ENCODE assay signal across 8 mouse cellular contexts in genomic region chr11:84879772-84880464, GRCm38 (mm10). TPM values are rescaled to one million over a fixed set of nuclear protein-coding genes. Genes with fewer than 3 reads are reported as not detected.
DNase-seq lines count a peak whose midpoint lies in the region; ATAC-seq and TF ChIP-seq lines count a peak whose summit lies in the region.

Gene Myo19, plus strand, starts transcription at chr11:84880148.
Gene Pigw, minus strand, starts transcription at chr11:84880285.

- peak; percentile 99 for ATAC-seq in forebrain, postnatal 0 days
- peak; percentile 75 to 87 for ATAC-seq in hematopoietic stem cell, adult 5-6 weeks (replicated peaks in 1 of 2; ENCODE audit: insufficient read depth in 1 of 2, low FRiP score in 2 of 2, low TSS enrichment in 1 of 2, low read depth in 1 of 2, poor library complexity in 2 of 2, severe bottlenecking in 2 of 2)

- no peaks in the 10 kb centered on the region for H3K4me1 ChIP-seq in cerebellum, adult 2 months (ENCODE audit: control insufficient read depth, insufficient read depth, low read length)
- H3K4me1 ChIP-seq in forebrain, postnatal 0 days (ENCODE audit: insufficient read depth) = peaks cover 5% of the 10 kb centered on the region; the same call in 1 of the 2 replicates

- no peaks in the 10 kb centered on the region for H3K9me3 ChIP-seq in forebrain, postnatal 0 days (ENCODE audit: low read length)

- H3K4me3 ChIP-seq in cerebellum, adult 2 months (replicated peaks; ENCODE audit: insufficient read depth, low read depth, low read length) = peak within 1 kb of the TSS; percentile 66
- H3K4me3 ChIP-seq in forebrain, postnatal 0 days (ENCODE audit: low read depth, low read length) = peak within 1 kb of the TSS; percentile 87

- no peak for TF ChIP-seq CTCF in cerebellum, adult 2 months (IDR thresholded peaks at IDR 0.05; ENCODE audit: borderline replicate concordance, insufficient read depth, low read depth, low read length)
- TF ChIP-seq CTCF in forebrain, postnatal 0 days (IDR thresholded peaks at IDR 0.05; ENCODE audit: low read depth) = no peak; the same call in 1 of the 2 replicates

- 1% methylated on average over 81 of the region's 81 CpGs for WGBS in cerebellum, adult 2 months
- WGBS in forebrain, postnatal 0 days = 1% methylated on average over 77 of the region's 81 CpGs

- DNase-seq in MN1 (ENCODE audit: low spot score) = peak; percentile 90
- peak; percentile 84 to 85 for DNase-seq in cerebellum, adult 2 months
- peak; percentile 88 for DNase-seq in forebrain, postnatal 0 days
- DNase-seq in layer of hippocampus, postnatal 14 days (ENCODE audit: low spot score in 2 of 2) = peak; percentile 70 to 73
- DNase-seq in lung, postnatal 14 days = peak; percentile 82
- DNase-seq in ovary, postnatal 36 days (ENCODE audit: low spot score) = peak; percentile 85
- DNase-seq in thymus, postnatal 36 days = peak; percentile 80 to 83

- 0 out of 2 replicates have a peak, but pooled peaks have one; percentile 48 for TF ChIP-seq POLR2A in cerebellum, adult 2 months (IDR thresholded peaks at IDR 0.05; ENCODE audit: borderline replicate concordance, insufficient read depth, low read length)

- peaks cover 15% of the 10 kb centered on the region; the same call in 1 of the 2 replicates for H3K36me3 ChIP-seq in forebrain, postnatal 0 days (ENCODE audit: insufficient read depth)

- H3K9ac ChIP-seq in forebrain, postnatal 0 days = peak within 1 kb of the TSS; percentile 69

- H3K4me2 ChIP-seq in forebrain, postnatal 0 days (ENCODE audit: low read depth) = peak within 1 kb of the TSS; percentile 90

- peak within 1 kb of the TSS; percentile 29 for H3K27ac ChIP-seq in cerebellum, adult 2 months (ENCODE audit: insufficient read depth, low read length)
- peak within 1 kb of the TSS; percentile 69 for H3K27ac ChIP-seq in forebrain, postnatal 0 days (ENCODE audit: low read depth, low read length)

- H3K27me3 ChIP-seq in cerebellum, adult 2 months (ENCODE audit: control insufficient read depth, insufficient read depth, low read length) = no peaks in the 10 kb centered on the region
- H3K27me3 ChIP-seq in forebrain, postnatal 0 days (ENCODE audit: insufficient read depth, low read length) = no peaks in the 10 kb centered on the region

RNA-seq across cellular contexts. Expression of gene Myo19, which starts in this region (rescaled TPM):
- 13.2 and 15.3 TPM in 2 replicates for polyA plus RNA-seq in cerebellum, adult 2 months (2012; rRNA removed)
- total RNA-seq in forebrain, postnatal 0 days (2014; rRNA removed) = 7.5 TPM in 2 replicates
- 3.0 and 3.6 TPM in 2 replicates for polyA plus RNA-seq in forebrain, postnatal 0 days (2015; fragmentation: Nextera tagmentation; extraction: Ambion mirVana)
- total RNA-seq in hematopoietic stem cell, adult 5-6 weeks (2017) = 1.8 and 4.1 TPM in 2 replicates
- total RNA-seq in layer of hippocampus, postnatal 14 days (2021) = 10 to 100 TPM; 10.1 to 12.2 TPM

RNA-seq across cellular contexts. Expression of gene Pigw, which starts in this region (rescaled TPM):
- 2.8 and 2.9 TPM in 2 replicates for polyA plus RNA-seq in cerebellum, adult 2 months (2012; rRNA removed)
- total RNA-seq in forebrain, postnatal 0 days (2014; rRNA removed) = 2.8 and 3.3 TPM in 2 replicates
- polyA plus RNA-seq in forebrain, postnatal 0 days (2015; fragmentation: Nextera tagmentation; extraction: Ambion mirVana) = 1.3 and 2.3 TPM in 2 replicates
- total RNA-seq in hematopoietic stem cell, adult 5-6 weeks (2017) = 6.3 and 6.5 TPM in 2 replicates
- total RNA-seq in layer of hippocampus, postnatal 14 days (2021) = 1 to 10 TPM; 7.3 to 8.7 TPM

Comparison
In these comparisons a context has a peak if more than half of its experiments do, and no peak if none do; other contexts are left out.
1. Peak in every context shown above with its lines: DNase-seq, ATAC-seq, H3K4me3 ChIP-seq and H3K27ac ChIP-seq.